Mouse (Mus musculus) heart, postnatal 0 days (tissue): ENCODE data around the gene Podxl. TPM values are rescaled to one million over a fixed set of nuclear protein-coding genes. Genes with fewer than 3 reads are reported as not detected.

Experiments
- ATAC-seq: fragments of 200-750 bp; cut with Nextera tagmentation; 2 replicates; pipeline ENCODE4 v1.8.0; 2017; ENCODE audit warnings: low read depth, moderate number of reproducible peaks, moderate library complexity; ENCODE audit not compliant: insufficient read depth
- DNase-seq: peaks from one replicate; pipeline ENCODE4 v3.0.0-alpha.2; 2016; ENCODE audit warnings: low spot score
- H3K27ac ChIP-seq: fragments of 300-500 bp; sonication (generic); 2 replicates; pipeline ENCODE4 v1.5.1; 2014; ENCODE audit warnings: low read depth, mild to moderate bottlenecking
- H3K27me3 ChIP-seq: fragments of 300-500 bp; sonication (generic); 2 replicates; pipeline ENCODE4 v1.6.1; 2014; ENCODE audit warnings: low read length, mixed read lengths; ENCODE audit not compliant: control insufficient read depth, insufficient read depth
- H3K36me3 ChIP-seq: fragments of 300-500 bp; sonication (generic); replicated peaks from 2 replicates; pipeline ENCODE4 v1.6.1; 2014; ENCODE audit warnings: low read length, mixed read lengths; ENCODE audit not compliant: control insufficient read depth, insufficient read depth
- H3K4me1 ChIP-seq: fragments of 300-500 bp; sonication (generic); 2 replicates; pipeline ENCODE4 v1.6.1; 2014; ENCODE audit warnings: antibody characterized with exemption; ENCODE audit not compliant: control insufficient read depth, insufficient read depth
- H3K4me2 ChIP-seq: fragments of 300-500 bp; sonication (generic); 2 replicates; pipeline ENCODE4 v1.6.1; 2014; ENCODE audit warnings: low read depth, mild to moderate bottlenecking, low read length, moderate library complexity
- H3K4me3 ChIP-seq: fragments of 300-500 bp; sonication (generic); 2 replicates; pipeline ENCODE4 v1.5.1; 2014; ENCODE audit warnings: low read depth, low read length
- H3K9ac ChIP-seq: fragments of 300-500 bp; sonication (generic); replicated peaks from 2 replicates; pipeline ENCODE4 v1.6.1; 2014; ENCODE audit warnings: low read depth, low read length, mixed read lengths
- H3K9me3 ChIP-seq: fragments of 300-500 bp; sonication (generic); replicated peaks from 2 replicates; pipeline ENCODE4 v1.6.1; 2016; ENCODE audit warnings: low read length; ENCODE audit not compliant: control insufficient read depth
- CTCF ChIP-seq: IDR thresholded peaks from 2 replicates; pipeline ENCODE4 v1.5.1; 2016; ENCODE audit warnings: antibody characterized with exemption, control low read depth, low read depth
- EP300 ChIP-seq: IDR thresholded peaks from 2 replicates; pipeline ENCODE4 v1.6.1; 2016; ENCODE audit warnings: antibody characterized with exemption, low read depth
- WGBS: fragments of 180-500 bp; shearing (Covaris S2); extraction: QIAGEN DNeasy Blood & Tissue Kit; methylation state at CpG from one replicate; pipeline ENCODE4 v1.1.7; 2014; 5-methylcytosine and 5-hydroxymethylcytosine counted together
- polyA plus RNA-seq: library from polyadenylated mRNA; unstranded; fragments of >200 nt; fragmentation: Nextera tagmentation; extraction: Ambion mirVana; gene quantifications from 2 replicates; pipeline ENCODE4 v1.2.1, GENCODE M21; 2015
- total RNA-seq: library from RNA; depleted of rRNA; stranded (reverse); fragments of >200 nt; gene quantifications from 2 replicates; pipeline ENCODE4 v1.2.3, GENCODE M21; 2014; ENCODE audit warnings: low replicate concordance

The Podxl gene
- total and polyA plus RNA-seq, 2 experiments from 2014 or later, result 17.6 to 44.0 TPM

DNA sequence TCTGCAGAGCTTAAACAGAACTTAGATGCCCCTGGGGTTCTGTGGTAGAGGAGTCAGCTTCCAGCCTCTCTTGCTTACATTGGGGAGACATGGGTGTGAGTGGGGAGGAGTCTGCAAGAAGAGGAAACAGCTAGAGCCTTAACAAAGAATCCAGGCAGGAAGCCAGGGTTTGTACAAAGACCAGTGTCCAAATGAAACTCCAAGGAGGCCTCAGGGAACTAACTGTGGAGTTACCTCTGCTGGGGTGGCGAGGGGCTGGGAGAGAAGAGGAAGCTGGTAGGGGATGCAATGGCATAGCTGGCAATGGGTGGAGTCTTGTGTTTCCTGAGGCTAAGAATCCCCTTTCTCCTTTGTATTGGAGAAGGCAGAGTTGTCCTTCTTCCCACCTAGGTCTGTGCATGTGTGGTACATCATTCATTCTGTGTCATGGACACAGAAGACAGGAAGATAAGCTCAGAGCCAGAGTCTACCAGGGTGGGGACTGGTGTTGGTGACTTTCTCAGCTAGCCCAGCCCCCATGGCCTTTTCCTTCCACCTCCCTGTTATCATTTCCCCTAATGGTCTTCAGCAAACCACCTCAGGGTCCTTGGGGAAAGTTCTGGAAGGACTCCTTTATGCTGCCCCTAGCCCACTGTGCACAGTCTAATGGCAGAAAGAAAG lies 28.9 kb upstream of the Podxl start:
- WGBS, result 52% methylated on average over 1 of the region's 1 CpGs

DNA sequence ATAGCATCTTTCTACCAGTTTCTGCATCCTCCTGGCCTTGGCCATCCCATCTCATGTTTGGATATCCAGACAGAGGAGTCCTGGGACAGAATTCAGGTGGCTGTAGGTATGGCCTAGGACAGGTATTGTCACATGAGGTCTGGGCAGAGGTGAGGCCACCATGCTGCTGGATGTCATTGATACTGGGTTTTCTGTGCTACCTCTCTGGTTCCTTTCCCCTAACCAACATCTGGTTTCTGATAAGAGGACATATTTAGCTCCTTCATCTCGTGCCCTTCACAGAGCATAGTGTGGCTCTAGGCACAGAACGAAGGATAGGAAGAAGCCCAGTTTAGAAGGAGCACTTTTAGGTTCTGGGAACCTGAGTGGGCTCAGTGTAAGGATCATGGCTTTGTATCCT lies 28.3 kb upstream of the Podxl start:
- no peaks in the 10 kb centered on the region for H3K27me3 ChIP-seq
- H3K9ac ChIP-seq, result no peak overlapping the region
- DNase-seq (no peak), ATAC-seq (no peak)
- no peaks in the 10 kb centered on the region for H3K9me3 ChIP-seq
- H3K4me3 ChIP-seq, result no peak overlapping the region
- peaks cover 9% of the 10 kb centered on the region; the same call in 1 of the 2 replicates for H3K4me1 ChIP-seq
- WGBS, result 15% methylated on average over 2 of the region's 2 CpGs
- H3K36me3 ChIP-seq, result no peaks in the 10 kb centered on the region
- peak overlapping the region; percentile 82; the same call in 1 of the 2 replicates for H3K27ac ChIP-seq
- no peak overlapping the region for H3K4me2 ChIP-seq
- no peak for TF ChIP-seq CTCF
- TF ChIP-seq EP300, result no peak

More for the DNA sequence above, 28.9 kb upstream of the Podxl start:
- Histone ChIP-seq H3K36me3 (no peaks in the 10 kb centered on the region), H3K9ac (no peak overlapping the region), H3K27me3 (no peaks in the 10 kb centered on the region), H3K27ac (peak overlapping the region; percentile 82), H3K4me1 (peaks cover 9% of the 10 kb centered on the region; the same call in 1 of the 2 replicates), H3K4me3 (no peak overlapping the region), H3K4me2 (no peak overlapping the region), H3K9me3 (no peaks in the 10 kb centered on the region)
- DNase-seq, result peak; percentile 62
- TF ChIP-seq CTCF (no peak), EP300 (no peak)
- ATAC-seq, result 0 out of 2 replicates have a peak, but pooled peaks have one; percentile 33

DNA sequence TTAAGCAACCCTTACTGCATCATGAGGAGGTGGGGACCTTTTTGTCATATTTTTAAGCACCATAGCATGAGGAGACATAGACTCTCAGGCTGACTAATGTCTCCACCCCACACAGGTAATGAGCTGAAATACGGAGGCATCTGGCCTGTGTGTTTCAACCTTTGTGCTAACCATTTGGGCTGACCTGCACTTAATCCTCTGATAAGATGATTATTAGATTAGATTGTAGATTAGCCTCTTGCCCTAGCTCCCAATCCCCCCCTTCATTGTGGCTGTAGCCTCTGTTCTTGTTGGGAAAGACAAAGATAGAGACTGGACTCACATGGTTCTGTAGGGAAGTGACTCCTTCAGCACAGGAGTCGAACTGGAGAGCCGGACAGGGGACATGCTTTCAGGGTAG lies 27.9 kb upstream of the Podxl start:
- no peak overlapping the region for H3K4me3 ChIP-seq
- H3K4me2 ChIP-seq, result no peak overlapping the region
- no peak for ATAC-seq
- H3K9ac ChIP-seq, result no peak overlapping the region
- H3K9me3 ChIP-seq, result no peaks in the 10 kb centered on the region
- no peaks in the 10 kb centered on the region for H3K27me3 ChIP-seq
- TF ChIP-seq EP300, result no peak
- TF ChIP-seq CTCF, result no peak
- DNase-seq, result no peak
- H3K4me1 ChIP-seq, result peaks cover 9% of the 10 kb centered on the region; the same call in 1 of the 2 replicates
- H3K36me3 ChIP-seq, result no peaks in the 10 kb centered on the region
- H3K27ac ChIP-seq, result no peak overlapping the region
- WGBS, result 79% methylated on average over 3 of the region's 3 CpGs

DNA sequence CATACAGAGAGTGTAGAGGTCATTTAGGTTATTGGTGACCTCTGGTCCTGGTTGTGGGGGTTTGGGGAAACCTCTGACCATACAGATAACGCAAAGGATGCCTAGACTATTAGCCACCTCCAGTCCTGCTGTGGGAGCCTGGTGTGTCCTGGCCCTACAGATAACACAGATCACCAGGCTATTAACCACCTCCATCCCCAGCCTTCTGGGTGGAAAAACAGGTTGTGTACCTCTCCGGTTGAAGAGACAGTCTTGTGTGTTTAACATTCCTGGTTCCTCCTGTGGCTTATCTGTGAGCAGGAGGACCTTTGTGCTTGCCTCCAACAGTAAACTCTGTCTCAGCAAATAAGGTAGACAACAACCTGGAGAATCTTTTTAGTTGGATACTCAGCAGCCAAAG lies 27.0 kb upstream of the Podxl start:
- 76% methylated on average over 2 of the region's 2 CpGs for WGBS
- DNase-seq (no peak), ATAC-seq (no peak)
- Histone ChIP-seq H3K4me1 (peaks cover 9% of the 10 kb centered on the region; the same call in 1 of the 2 replicates), H3K27ac (no peak overlapping the region), H3K27me3 (no peaks in the 10 kb centered on the region), H3K4me2 (no peak overlapping the region), H3K36me3 (no peaks in the 10 kb centered on the region), H3K9ac (no peak overlapping the region), H3K4me3 (no peak overlapping the region), H3K9me3 (no peaks in the 10 kb centered on the region)
- no peak for TF ChIP-seq CTCF
- TF ChIP-seq EP300, result no peak

DNA sequence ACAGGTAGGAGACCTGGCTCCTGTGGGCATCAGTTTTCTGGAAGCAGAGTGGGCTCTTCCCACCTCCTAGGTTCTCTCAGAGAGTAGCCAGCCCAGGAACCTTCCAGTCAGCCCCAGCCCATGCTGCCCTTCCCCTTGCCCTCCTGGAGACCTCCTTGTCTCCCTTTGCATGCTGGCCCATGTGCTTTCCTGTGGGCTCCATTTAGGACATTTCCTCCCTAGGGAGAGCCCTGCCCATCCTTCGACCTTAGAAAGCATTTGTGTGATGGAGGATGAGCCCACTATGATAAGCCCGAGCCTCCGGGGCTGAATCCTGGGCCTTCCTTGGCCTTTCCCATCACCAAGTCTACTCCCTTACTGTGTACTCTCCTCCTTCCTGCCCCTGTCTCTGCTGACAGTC lies 25.5 kb upstream of the Podxl start:
- no peak overlapping the region for H3K4me3 ChIP-seq
- H3K4me2 ChIP-seq, result no peak overlapping the region
- no peaks in the 10 kb centered on the region for H3K9me3 ChIP-seq
- 44% methylated on average over 3 of the region's 3 CpGs for WGBS
- DNase-seq, result no peak
- TF ChIP-seq CTCF (no peak), EP300 (no peak)
- H3K36me3 ChIP-seq, result no peaks in the 10 kb centered on the region
- H3K27me3 ChIP-seq, result no peaks in the 10 kb centered on the region
- no peak overlapping the region for H3K27ac ChIP-seq
- H3K4me1 ChIP-seq, result peaks cover 9% of the 10 kb centered on the region; the same call in 1 of the 2 replicates
- no peak overlapping the region for H3K9ac ChIP-seq
- ATAC-seq, result no peak

DNA sequence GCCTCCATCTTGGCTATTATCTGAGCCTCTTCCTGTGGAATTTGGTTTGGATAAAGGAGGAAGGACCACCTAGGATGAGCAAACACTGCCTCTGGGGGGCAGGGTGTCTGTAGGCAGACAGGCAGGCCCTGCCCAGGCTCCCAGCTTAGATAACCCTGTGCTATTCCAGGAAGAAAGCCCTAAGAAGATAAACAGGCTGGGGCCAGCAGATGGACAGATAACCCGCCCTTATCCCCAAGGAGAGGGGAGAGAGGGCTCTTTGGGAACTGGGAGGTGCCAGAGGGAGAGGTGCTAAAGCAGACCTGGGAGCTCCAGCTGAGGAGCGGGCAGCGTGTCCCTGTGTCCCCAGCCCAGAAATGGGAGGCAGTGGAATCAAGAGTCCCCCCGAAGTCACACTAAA lies 23.9 kb upstream of the Podxl start:
- Histone ChIP-seq H3K27me3 (no peaks in the 10 kb centered on the region), H3K9me3 (no peaks in the 10 kb centered on the region), H3K27ac (no peak overlapping the region), H3K9ac (no peak overlapping the region), H3K4me1 (peaks cover 6% of the 10 kb centered on the region; the same call in 1 of the 2 replicates), H3K36me3 (no peaks in the 10 kb centered on the region), H3K4me3 (no peak overlapping the region), H3K4me2 (no peak overlapping the region)
- WGBS, result 42% methylated on average over 4 of the region's 4 CpGs
- TF ChIP-seq EP300 (no peak), CTCF (no peak)
- no peak for ATAC-seq
- no peak for DNase-seq
